Mouse (Mus musculus): ENCODE data around the gene Dnase2a. TPM values are rescaled to one million over a fixed set of nuclear protein-coding genes. Genes with fewer than 3 reads are reported as not detected.
A peak's percentile ranks its signal among the peaks of the same experiment; 100 is the strongest.

Dnase2a gene
- total RNA-seq, 2 experiments from 2014 or later, result 6.1 to 6.8 TPM

GRCm38 (mm10) chr8:84969241-84970134, 61.1 kb downstream of the Dnase2a start, which contains the start of the genes Gm49661, Prdx2 and Rnaseh2a:
TSS of gene Gm49661 (minus strand) at chr8:84969433.
TSS of gene Prdx2 (plus strand) at chr8:84969587.
TSS of gene Rnaseh2a (minus strand) at chr8:84969767.
- peak; percentile 60 for DNase-seq (ENCODE audit: low spot score)

DNA sequence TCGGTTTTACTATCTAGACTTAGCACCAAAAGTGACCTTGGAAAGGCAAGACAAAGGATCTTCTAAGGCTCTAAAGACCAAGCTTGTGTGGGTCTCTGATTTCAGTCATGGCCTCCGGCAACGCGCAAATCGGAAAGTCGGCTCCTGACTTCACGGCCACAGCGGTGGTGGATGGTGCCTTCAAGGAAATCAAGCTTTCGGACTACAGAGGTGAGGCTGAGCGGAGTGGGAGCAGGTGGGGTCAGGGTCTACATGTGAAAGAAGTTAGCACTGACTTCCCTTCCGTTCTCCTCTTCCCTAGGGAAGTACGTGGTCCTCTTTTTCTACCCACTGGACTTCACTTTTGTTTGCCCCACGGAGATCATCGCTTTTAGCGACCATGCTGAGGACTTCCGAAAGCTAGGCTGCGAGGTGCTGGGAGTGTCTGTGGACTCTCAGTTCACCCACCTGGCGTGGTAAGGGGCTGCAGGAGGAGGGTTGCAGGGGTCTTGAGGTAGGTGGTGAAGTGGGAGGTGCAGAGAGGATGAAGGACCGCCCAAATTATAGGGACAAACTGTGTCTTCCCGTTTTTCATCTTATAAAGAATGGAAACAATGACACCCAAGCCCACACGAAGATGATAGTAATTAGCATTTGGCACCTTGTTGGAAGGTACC, 61.9 kb downstream of the Dnase2a start:
- no peak for DNase-seq (ENCODE audit: low spot score)

- no peak for DNase-seq (ENCODE audit: low spot score)
Observed at GRCm38 (mm10) chr8:84970913-84971312, 62.6 kb downstream of the Dnase2a start.

Small RNAs within 50 kb of the gene (microRNA-seq; reads per million reads assigned to microRNA genes)
- gene Gm24197 (not detected), gene Mir7069 (1.0 reads per million)

Other genes starting within 250 kb of the Dnase2a start
- gene Ier2, start 245.7 kb upstream of the Dnase2a start, total RNA-seq (2021), result 1 to 10 TPM; 4.7 to 8.3 TPM
- 10 to 100 TPM; 47.0 to 51.4 TPM for gene Trmt1, start 222.3 kb upstream of the Dnase2a start, total RNA-seq (2021)
- 10 to 100 TPM; 19.3 to 22.8 TPM for gene Nacc1, start 220.7 kb upstream of the Dnase2a start, total RNA-seq (2021)
- 1 to 10 TPM in 1 of 2 experiments, under 1 TPM in 1; 0.73 to 1.6 TPM for gene Lyl1, start 207.1 kb upstream of the Dnase2a start, total RNA-seq (2021)
- gene G430095P16Rik, start 185.6 kb upstream of the Dnase2a start, total RNA-seq (2021), result under 1 TPM; 0.34 to 0.45 TPM
- gene Nfix, start 108.2 kb upstream of the Dnase2a start, total RNA-seq (2021), result 100 to 1,000 TPM; 481 to 528 TPM
- gene Dand5, start 85.7 kb upstream of the Dnase2a start, total RNA-seq (2021), result 10 to 100 TPM; 12.8 to 12.9 TPM
- 10 to 100 TPM; 22.9 to 24.2 TPM for gene Gadd45gip1, start 77.0 kb upstream of the Dnase2a start, total RNA-seq (2021)
- gene Rad23a, start 67.9 kb upstream of the Dnase2a start, total RNA-seq (2021), result 100 to 1,000 TPM; 171 to 176 TPM
- 100 to 1,000 TPM; 145 to 160 TPM for gene Calr, start 61.6 kb upstream of the Dnase2a start, total RNA-seq (2021)
- 10 to 100 TPM; 22.8 to 25.2 TPM for gene Farsa, start 51.6 kb upstream of the Dnase2a start, total RNA-seq (2021)
- gene Syce2, start 36.4 kb upstream of the Dnase2a start, total RNA-seq (2021), result 1 to 10 TPM; 1.3 to 1.4 TPM
- 10 to 100 TPM; 33.7 to 38.2 TPM for gene Gcdh, start 14.6 kb upstream of the Dnase2a start, total RNA-seq (2021)
- not detected for gene Klf1, start 6.6 kb upstream of the Dnase2a start, total RNA-seq (2021)
- gene Mast1, start 28.8 kb downstream of the Dnase2a start, total RNA-seq (2021), result under 1 TPM in 1 of 2 experiments, not detected in 1; 0.07 TPM
- not detected for gene Rtbdn, start 38.4 kb downstream of the Dnase2a start, total RNA-seq (2021)
- not detected for gene Gm49661, start 60.9 kb downstream of the Dnase2a start, total RNA-seq (2021)
- 100 to 1,000 TPM; 193 to 200 TPM for gene Prdx2, start 61.0 kb downstream of the Dnase2a start, total RNA-seq (2021)
- 10 to 100 TPM; 21.1 to 21.7 TPM for gene Rnaseh2a, start 61.2 kb downstream of the Dnase2a start, total RNA-seq (2021)
- gene Junb, start 70.2 kb downstream of the Dnase2a start, total RNA-seq (2021), result 10 to 100 TPM in 1 of 2 experiments, 1 to 10 TPM in 1; 9.4 to 12.5 TPM
- 1 to 10 TPM; 2.1 to 2.7 TPM for gene Hook2, start 82.0 kb downstream of the Dnase2a start, total RNA-seq (2021)
- gene Best2, start 106.0 kb downstream of the Dnase2a start, total RNA-seq (2021), result not detected
- gene Asna1, start 116.7 kb downstream of the Dnase2a start, total RNA-seq (2021), result 10 to 100 TPM; 53.6 to 58.0 TPM
- 10 to 100 TPM; 70.4 to 78.8 TPM for gene Trir, start 118.3 kb downstream of the Dnase2a start, total RNA-seq (2021)
- gene Tnpo2, start 128.4 kb downstream of the Dnase2a start, total RNA-seq (2021), result 10 to 100 TPM; 27.6 to 35.4 TPM
- gene Fbxw9, start 151.5 kb downstream of the Dnase2a start, total RNA-seq (2021), result 1 to 10 TPM; 1.8 TPM
- not detected for gene Gm5741, start 159.4 kb downstream of the Dnase2a start, total RNA-seq (2021)
- gene Dhps, start 163.2 kb downstream of the Dnase2a start, total RNA-seq (2021), result 10 to 100 TPM; 31.6 to 35.1 TPM
- 10 to 100 TPM; 46.9 to 47.2 TPM for gene Wdr83os, start 172.2 kb downstream of the Dnase2a start, total RNA-seq (2021)
- gene Wdr83, start 172.7 kb downstream of the Dnase2a start, total RNA-seq (2021), result 10 to 100 TPM; 12.6 to 20.8 TPM
- gene Man2b1, start 174.7 kb downstream of the Dnase2a start, total RNA-seq (2021), result 1 to 10 TPM; 7.9 to 9.4 TPM
- gene Zfp791, start 214.5 kb downstream of the Dnase2a start, total RNA-seq (2021), result 1 to 10 TPM; 1.0 to 1.1 TPM
- not detected for gene Cks1brt, start 243.4 kb downstream of the Dnase2a start, total RNA-seq (2021)

All from gastrocnemius, adult 18-20 months (tissue).